ENCODE assay signal across 19 mouse cellular contexts in the genomic region with DNA sequence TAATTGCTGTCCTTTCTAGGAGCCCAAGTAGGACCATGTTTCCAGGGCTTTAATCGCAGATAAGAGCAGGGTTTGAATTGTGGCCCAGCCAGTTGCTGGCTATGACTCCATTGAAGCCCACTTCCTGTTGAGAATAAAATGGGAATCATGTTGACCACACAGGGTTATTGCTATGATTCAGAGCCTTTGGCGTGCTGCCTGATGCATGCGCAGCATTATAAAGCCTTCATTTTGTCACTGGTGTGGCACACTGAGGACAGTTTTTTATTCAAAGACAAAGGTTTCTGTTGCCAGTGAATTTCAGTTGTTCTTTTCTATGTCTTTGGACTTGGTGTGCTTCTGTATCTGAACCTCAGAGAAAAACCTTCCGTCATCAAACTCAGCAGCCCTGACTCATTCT. TPM values are rescaled to one million over a fixed set of nuclear protein-coding genes. Genes with fewer than 3 reads are reported as not detected.
DNase-seq lines count a peak whose midpoint lies in the region; ATAC-seq and TF ChIP-seq lines count a peak whose summit lies in the region.
"Had no signal": no experiment of that assay in that cellular context is flagged by ENCODE, and none has a peak within 500 bp of the region (broad histone marks: within the 10 kb centered on the region; RNA-seq: fewer than 3 reads in every experiment).

No protein-coding gene starts in this region.

- TF ChIP-seq CTCF in C2C12 (IDR thresholded peaks at IDR 0.05; ENCODE audit: control insufficient read depth, insufficient read depth, insufficient read length), result no peak

- H3ac ChIP-seq in C2C12 (ENCODE audit: control insufficient read depth, insufficient read length, low read depth), result no peak overlapping the region

- no peaks in the 10 kb centered on the region for H3K36me3 ChIP-seq in C2C12 (ENCODE audit: control insufficient read depth, insufficient read depth)
- H3K36me3 ChIP-seq: heart, embryonic 10.5 days; midbrain, embryonic 12.5 days had no signal

- no peaks in the 10 kb centered on the region for H3K27me3 ChIP-seq in C2C12 (ENCODE audit: control insufficient read depth, insufficient read depth, insufficient read length)
- H3K27me3 ChIP-seq: forebrain, embryonic 13.5 days; midbrain, embryonic 12.5 days had no signal

- no peaks in the 10 kb centered on the region for H3K79me3 ChIP-seq in C2C12 (ENCODE audit: low read depth)

- H3K79me2 ChIP-seq in C2C12 (ENCODE audit: control insufficient read depth, insufficient read depth), result no peaks in the 10 kb centered on the region

- no peak for ATAC-seq in megakaryocyte-erythroid progenitor cell, adult 5-6 weeks (replicated peaks; ENCODE audit: low FRiP score, low TSS enrichment, poor library complexity, severe bottlenecking)
- ATAC-seq: forebrain, embryonic 13.5 days had no signal

- H3K4me3 ChIP-seq in C2C12 (ENCODE audit: insufficient read depth, poor library complexity, severe bottlenecking), result no peak overlapping the region
- H3K4me3 ChIP-seq: forebrain, embryonic 13.5 days; heart, embryonic 10.5 days; midbrain, embryonic 12.5 days had no signal

- DNase-seq in kidney, postnatal 10 days, result peak; percentile 48
- no peak for DNase-seq in kidney, adult 18-20 months
- DNase-seq in 3T3-L1 (ENCODE audit: low read depth, low spot score), result peak; percentile 77
- DNase-seq in adrenal gland, postnatal 14 days, result peak; percentile 65
- DNase-seq in lung, postnatal 4 days, result no peak
- no peak for DNase-seq in spleen, adult 18-20 months
- DNase-seq: cerebellum, adult 9-10 months; gastrocnemius, postnatal 36 days; kidney, adult 9 months; lung, postnatal 36 days; retina, postnatal 1 day; thymus, postnatal 4 days had no signal

TF ChIP-seq in C2C12, 6 proteins besides CTCF, POLR2A, EP300 and RAD21:
- no peak for TF ChIP-seq FOSL1 (IDR thresholded peaks at IDR 0.05; ENCODE audit: insufficient read depth, low read length, poor library complexity, severe bottlenecking)
- no peak for TF ChIP-seq USF1 (IDR thresholded peaks at IDR 0.05; ENCODE audit: low read depth)
- peak; percentile 30 for TF ChIP-seq MYOD1 (IDR thresholded peaks at IDR 0.05; ENCODE audit: control insufficient read depth, insufficient read length, low read depth)
TF ChIP-seq in C2C12: peak in this region for 1.

RNA-seq across cellular contexts. Expression of a gene that starts 14.9 kb away (rescaled TPM):
- 0.05 TPM for polyA plus RNA-seq in C2C12 (2012; fragmentation: generic; extraction: Trizol)
- 1.9 and 11.7 TPM in 2 replicates for total RNA-seq in adrenal gland, postnatal 14 days (2021)
- total RNA-seq in megakaryocyte-erythroid progenitor cell, adult 5-6 weeks (2014; fragmentation: Nextera tagmentation), result not detected in 2 replicates
- total RNA-seq in megakaryocyte-erythroid progenitor cell, adult 5-6 weeks (2017), result not detected in 2 replicates
- total RNA-seq: gastrocnemius, postnatal 36 days; heart, postnatal 14 days; neutrophil, adult 5-6 weeks had no signal
- polyA plus RNA-seq: forebrain, embryonic 13.5 days; heart, embryonic 10.5 days; midbrain, embryonic 12.5 days had no signal

RNA-seq across cellular contexts. Expression of a gene that starts 51.3 kb away (rescaled TPM):
- polyA plus RNA-seq in C2C12 (2012; fragmentation: generic; extraction: Trizol), result 16.4 TPM
- total RNA-seq in adrenal gland, postnatal 14 days (2021), result 38.0 and 39.9 TPM in 2 replicates
- 37.9 and 40.5 TPM in 2 replicates for total RNA-seq in megakaryocyte-erythroid progenitor cell, adult 5-6 weeks (2014; fragmentation: Nextera tagmentation)
- total RNA-seq in megakaryocyte-erythroid progenitor cell, adult 5-6 weeks (2017), result 62.3 and 74.4 TPM in 2 replicates

Comparison
In these comparisons a context has a peak if more than half of its experiments do, and no peak if none do; other contexts are left out.
1. DNase-seq: peak in kidney, postnatal 10 days (single experiment), 3T3-L1 (single experiment) and adrenal gland, postnatal 14 days (single experiment); none in kidney, adult 18-20 months (single experiment), lung, postnatal 4 days (0 of 2) and spleen, adult 18-20 months (0 of 2).